Mouse (Mus musculus) forebrain, embryonic 15.5 days (tissue): ENCODE results near the gene Mfsd14a. TPM values are rescaled to one million over a fixed set of nuclear protein-coding genes. Genes with fewer than 3 reads are reported as not detected.

Source experiments
- ATAC-seq: fragments of 200-750 bp; cut with Nextera tagmentation; replicated peaks from 2 replicates; pipeline ENCODE4 v1.8.0; 2017; ENCODE audit warnings: mild to moderate bottlenecking, moderate TSS enrichment, moderate library complexity
- H3K27ac ChIP-seq: fragments of 300-500 bp; sonication (generic); replicated peaks from 2 replicates; pipeline ENCODE4 v1.5.1; 2015; ENCODE audit warnings: mild to moderate bottlenecking, inconsistent platforms
- H3K27me3 ChIP-seq: fragments of 300-500 bp; sonication (generic); 2 replicates; pipeline ENCODE4 v1.6.1; 2015; ENCODE audit warnings: inconsistent platforms
- H3K36me3 ChIP-seq: fragments of 300-500 bp; sonication (generic); 2 replicates; pipeline ENCODE4 v1.6.1; 2015; ENCODE audit warnings: mild to moderate bottlenecking, inconsistent platforms
- H3K4me1 ChIP-seq: fragments of 300-500 bp; sonication (generic); 2 replicates; pipeline ENCODE4 v1.6.1; 2015; ENCODE audit warnings: inconsistent platforms
- H3K4me2 ChIP-seq: fragments of 300-500 bp; sonication (generic); replicated peaks from 2 replicates; pipeline ENCODE4 v1.6.1; 2015; ENCODE audit warnings: mild to moderate bottlenecking, inconsistent platforms
- H3K4me3 ChIP-seq: fragments of 300-500 bp; sonication (generic); 2 replicates; pipeline ENCODE4 v1.5.1; 2015; ENCODE audit warnings: mild to moderate bottlenecking, inconsistent platforms
- H3K9ac ChIP-seq: fragments of 300-500 bp; sonication (generic); replicated peaks from 2 replicates; pipeline ENCODE4 v1.6.1; 2015; ENCODE audit warnings: mild to moderate bottlenecking, inconsistent platforms
- H3K9me3 ChIP-seq: fragments of 300-500 bp; sonication (generic); 2 replicates; pipeline ENCODE4 v1.6.1; 2016; ENCODE audit warnings: inconsistent platforms
- WGBS: fragments of 180-500 bp; shearing (Covaris S2); methylation state at CpG from one replicate; pipeline ENCODE4 v1.1.7; 2015; ENCODE audit warnings: mixed read lengths; 5-methylcytosine and 5-hydroxymethylcytosine counted together
- polyA plus RNA-seq: library from polyadenylated mRNA; unstranded; fragments of >200 nt; fragmentation: Nextera tagmentation; extraction: Ambion mirVana; gene quantifications from 2 replicates; pipeline ENCODE4 v1.2.1, GENCODE M21; 2015

Mfsd14a gene
- polyA plus RNA-seq, 1 experiment from 2014 or later, result 73.8 TPM

- Histone ChIP-seq H3K36me3 (peaks cover 62% of the 10 kb centered on the region), H3K4me3 (no peak overlapping the region), H3K9ac (no peak overlapping the region), H3K4me1 (no peaks in the 10 kb centered on the region), H3K27me3 (no peaks in the 10 kb centered on the region), H3K4me2 (no peak overlapping the region), H3K27ac (no peak overlapping the region), H3K9me3 (no peaks in the 10 kb centered on the region)
- ATAC-seq, result no peak
- 95% methylated on average over 9 of the region's 9 CpGs for WGBS
These were observed 80.3 kb downstream of the Mfsd14a start for GRCm38 (mm10) chr3:116582201-116582600.

Other genes with a start within 250 kb of the Mfsd14a start
- gene Cdc14a, start 238.6 kb downstream of the Mfsd14a start, polyA plus RNA-seq, result 8.5 TPM in 2 replicates
- gene Rtca, start 154.5 kb downstream of the Mfsd14a start, polyA plus RNA-seq, result 103 and 107 TPM in 2 replicates
- 13.3 and 14.6 TPM in 2 replicates for gene Dbt, start 149.6 kb downstream of the Mfsd14a start, polyA plus RNA-seq
- 0.42 and 0.54 TPM in 2 replicates for gene Lrrc39, start 99.7 kb downstream of the Mfsd14a start, polyA plus RNA-seq
- 20.1 and 21.0 TPM in 2 replicates for gene Sass6, start 67.7 kb downstream of the Mfsd14a start, polyA plus RNA-seq
- 25.3 and 28.8 TPM in 2 replicates for gene Trmt13, start 48.1 kb downstream of the Mfsd14a start, polyA plus RNA-seq
- 0.32 TPM in 1 of 2 replicates, not detected in the other for gene Gm43191, start 18.6 kb upstream of the Mfsd14a start, polyA plus RNA-seq
- gene Slc35a3, start 50.2 kb upstream of the Mfsd14a start, polyA plus RNA-seq, result 6.0 and 6.6 TPM in 2 replicates
- 13.4 and 14.4 TPM in 2 replicates for gene Agl, start 145.5 kb upstream of the Mfsd14a start, polyA plus RNA-seq
- 3.2 and 3.8 TPM in 2 replicates for gene Frrs1, start 196.8 kb upstream of the Mfsd14a start, polyA plus RNA-seq